Mouse (Mus musculus) heart, embryonic 12.5 days (tissue): ENCODE measurements around the gene Tmem191c. TPM values are rescaled to one million over a fixed set of nuclear protein-coding genes. Genes with fewer than 3 reads are reported as not detected.
A peak's percentile ranks its signal among the peaks of the same experiment; 100 is the strongest.

Source experiments
- ATAC-seq: fragments of 200-750 bp; cut with Nextera tagmentation; 2 replicates; pipeline ENCODE4 v1.8.0; 2017; ENCODE audit warnings: moderate TSS enrichment, moderate library complexity; ENCODE audit not compliant: insufficient number of reproducible peaks, low FRiP score
- H3K27ac ChIP-seq: fragments of 300-500 bp; sonication (generic); 2 replicates; pipeline ENCODE4 v1.5.1; 2016; ENCODE audit warnings: mild to moderate bottlenecking, moderate library complexity; ENCODE audit not compliant: poor library complexity, severe bottlenecking
- H3K27me3 ChIP-seq: fragments of 300-500 bp; sonication (generic); replicated peaks from 2 replicates; pipeline ENCODE4 v1.6.1; 2016; ENCODE audit warnings: mild to moderate bottlenecking, moderate library complexity
- H3K36me3 ChIP-seq: fragments of 300-500 bp; sonication (generic); 2 replicates; pipeline ENCODE4 v1.6.1; 2016; ENCODE audit warnings: mild to moderate bottlenecking, moderate library complexity
- H3K4me1 ChIP-seq: fragments of 300-500 bp; sonication (generic); replicated peaks from 2 replicates; pipeline ENCODE4 v1.6.1; 2016; ENCODE audit warnings: mild to moderate bottlenecking
- H3K4me2 ChIP-seq: fragments of 300-500 bp; sonication (generic); 2 replicates; pipeline ENCODE4 v1.6.1; 2016; ENCODE audit warnings: mild to moderate bottlenecking, moderate library complexity
- H3K4me3 ChIP-seq: fragments of 300-500 bp; sonication (generic); 2 replicates; pipeline ENCODE4 v1.5.1; 2016; ENCODE audit warnings: mild to moderate bottlenecking
- H3K9ac ChIP-seq: fragments of 300-500 bp; sonication (generic); 2 replicates; pipeline ENCODE4 v1.6.1; 2016; ENCODE audit warnings: mild to moderate bottlenecking, moderate library complexity
- H3K9me3 ChIP-seq: fragments of 300-500 bp; sonication (generic); replicated peaks from 2 replicates; pipeline ENCODE4 v1.6.1; 2016; ENCODE audit warnings: mild to moderate bottlenecking, moderate library complexity
- WGBS: fragments of 180-500 bp; shearing (Covaris S2); methylation state at CpG from one replicate; pipeline ENCODE4 v1.1.7; 2016; 5-methylcytosine and 5-hydroxymethylcytosine counted together
- polyA plus RNA-seq: library from polyadenylated mRNA; unstranded; fragments of >200 nt; fragmentation: Nextera tagmentation; extraction: Ambion mirVana; gene quantifications from 2 replicates; pipeline ENCODE4 v1.2.1, GENCODE M21; 2016

Tmem191c gene
- polyA plus RNA-seq, 1 experiment from 2014 or later = 8.3 TPM

DNA sequence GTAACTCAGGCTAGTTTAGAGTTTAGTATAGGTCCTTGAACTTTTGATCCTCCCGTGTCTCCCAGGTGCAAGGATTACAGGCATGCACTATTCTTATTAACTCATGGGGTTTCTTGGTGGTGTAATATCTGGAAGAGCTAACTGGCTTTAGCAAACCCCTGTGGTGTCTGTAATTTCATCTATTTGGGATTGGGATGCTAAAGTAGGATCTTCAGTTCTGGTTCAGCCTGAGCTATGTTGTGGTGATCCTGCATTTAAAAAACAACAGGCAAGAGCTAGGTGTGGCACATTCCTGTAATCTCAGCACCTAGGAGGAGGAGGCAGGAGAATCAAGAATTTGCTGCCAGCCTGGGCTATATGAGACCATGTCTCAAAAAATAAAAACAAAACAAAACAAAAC is 30.9 kb upstream of the Tmem191c start:
- H3K4me2 ChIP-seq = no peak overlapping the region
- no peak overlapping the region for H3K4me3 ChIP-seq
- H3K27me3 ChIP-seq = no peaks in the 10 kb centered on the region
- H3K36me3 ChIP-seq = no peaks in the 10 kb centered on the region
- ATAC-seq = no peak
- WGBS = 79% methylated on average over 1 of the region's 1 CpGs
- H3K9me3 ChIP-seq = no peaks in the 10 kb centered on the region
- H3K9ac ChIP-seq = no peak overlapping the region
- peaks cover 59% of the 10 kb centered on the region for H3K4me1 ChIP-seq
- no peak overlapping the region for H3K27ac ChIP-seq

DNA sequence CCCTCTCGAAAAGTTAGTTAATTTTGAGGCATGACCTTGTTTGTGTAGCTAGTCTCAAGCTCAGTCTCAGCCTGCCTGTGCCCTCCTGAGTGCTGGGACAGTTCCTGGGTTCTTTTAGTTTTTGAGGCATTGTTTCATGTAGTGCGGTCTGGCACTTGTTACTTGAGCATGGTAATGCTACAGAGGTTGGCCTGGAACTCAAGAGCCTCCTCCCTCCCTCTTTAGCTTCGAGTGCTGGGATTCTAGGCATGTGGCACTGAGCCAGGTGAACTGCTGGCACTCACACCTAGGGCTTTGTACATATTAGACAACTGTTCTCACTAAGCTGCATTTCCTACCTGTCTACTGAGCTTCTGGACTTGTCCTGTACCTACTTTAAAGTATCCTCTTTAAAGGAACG is 28.1 kb upstream of the Tmem191c start:
- Histone ChIP-seq H3K36me3 (no peaks in the 10 kb centered on the region), H3K9ac (no peak overlapping the region), H3K4me1 (peaks cover 72% of the 10 kb centered on the region), H3K4me2 (no peak overlapping the region), H3K9me3 (no peaks in the 10 kb centered on the region), H3K27ac (peak overlapping the region; percentile 59), H3K4me3 (no peak overlapping the region), H3K27me3 (no peaks in the 10 kb centered on the region)
- 44% methylated on average over 4 of the region's 4 CpGs for WGBS
- ATAC-seq = no peak

DNA sequence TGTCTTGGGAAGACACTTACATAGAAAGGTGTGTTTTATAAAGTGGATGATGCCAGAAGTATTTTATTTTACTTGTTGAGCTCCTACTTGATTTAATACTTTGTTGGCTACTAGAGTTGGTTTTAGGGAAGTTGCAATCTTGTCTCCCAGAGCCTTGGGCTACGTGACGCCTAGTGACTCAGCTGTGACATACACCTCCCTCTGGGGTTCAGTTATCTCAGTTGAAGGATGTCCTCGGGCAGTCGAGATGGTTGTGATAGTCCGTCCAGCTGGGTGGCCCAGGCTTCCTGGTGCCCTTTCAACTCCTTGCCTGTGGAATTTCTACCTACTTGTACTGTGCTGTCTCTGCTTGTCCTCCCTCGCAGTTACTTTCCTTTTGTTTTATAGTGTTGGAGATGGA is 26.7 kb upstream of the Tmem191c start:
- ATAC-seq = peak; percentile 47; the same call in 1 of the 2 replicates
- H3K36me3 ChIP-seq = no peaks in the 10 kb centered on the region
- H3K4me1 ChIP-seq = peaks cover 76% of the 10 kb centered on the region
- no peaks in the 10 kb centered on the region for H3K27me3 ChIP-seq
- no peak overlapping the region for H3K9ac ChIP-seq
- 0 out of 2 replicates have a peak overlapping the region, but pooled peaks have one; percentile 4 for H3K4me2 ChIP-seq
- no peaks in the 10 kb centered on the region for H3K9me3 ChIP-seq
- no peak overlapping the region for H3K27ac ChIP-seq
- H3K4me3 ChIP-seq = no peak overlapping the region
- WGBS = 24% methylated on average over 6 of the region's 6 CpGs

DNA sequence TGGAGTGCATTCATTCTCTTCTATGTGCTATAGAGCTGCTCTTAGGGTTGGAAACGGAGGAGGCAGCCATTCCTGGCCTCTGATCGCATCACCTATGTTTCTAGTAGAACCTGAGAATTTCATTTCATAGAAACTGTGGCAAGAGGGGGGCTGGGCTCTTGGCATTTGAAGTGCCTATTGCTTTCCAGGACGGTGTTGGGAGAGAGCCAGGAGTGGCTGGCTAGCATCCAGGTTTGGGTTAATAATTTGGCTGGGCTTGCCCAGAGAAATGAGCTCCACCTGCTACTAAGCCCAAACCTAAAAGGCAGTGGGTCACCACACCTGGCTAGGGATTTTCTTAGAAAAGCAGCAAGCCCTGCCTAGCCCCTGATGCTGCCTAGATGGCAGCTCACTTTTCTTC is 24.3 kb upstream of the Tmem191c start:
- Histone ChIP-seq H3K9me3 (no peaks in the 10 kb centered on the region), H3K36me3 (peaks cover 7% of the 10 kb centered on the region; the same call in 1 of the 2 replicates), H3K4me3 (no peak overlapping the region), H3K9ac (no peak overlapping the region), H3K4me2 (no peak overlapping the region), H3K4me1 (peaks cover 83% of the 10 kb centered on the region), H3K27ac (no peak overlapping the region), H3K27me3 (no peaks in the 10 kb centered on the region)
- 44% methylated on average over 3 of the region's 3 CpGs for WGBS
- no peak for ATAC-seq

DNA sequence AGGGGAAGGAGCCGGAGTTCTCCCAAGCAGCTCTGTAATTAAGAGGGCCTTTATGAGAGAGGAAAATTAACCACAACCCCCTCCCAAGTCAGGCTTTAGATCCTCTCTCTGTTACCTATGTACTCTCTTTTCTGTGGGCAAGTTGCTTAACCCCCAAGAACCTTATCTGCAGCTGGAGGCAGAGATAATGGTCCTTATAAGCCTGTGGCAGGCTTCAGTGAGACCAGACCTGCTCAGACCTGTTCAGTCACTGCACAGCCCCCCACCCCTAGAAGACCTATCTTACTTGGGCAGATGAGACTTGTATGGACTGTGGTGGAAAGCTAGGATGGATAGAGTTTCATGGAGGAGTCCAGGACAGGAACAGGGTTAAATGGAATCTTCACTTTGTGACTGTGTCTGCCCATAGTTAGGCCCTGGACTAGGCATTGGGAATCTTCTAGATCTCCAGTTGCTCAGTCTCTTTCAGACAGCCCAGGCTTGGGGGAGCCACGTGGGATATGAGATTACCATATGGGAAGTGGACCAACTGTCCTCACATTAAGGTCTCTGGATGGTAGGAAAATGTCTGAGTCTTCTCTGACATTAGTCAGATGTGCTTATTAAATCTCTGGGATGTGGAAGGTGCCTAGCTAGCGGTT is 23.7 kb upstream of the Tmem191c start:
- peaks cover 77% of the 10 kb centered on the region for H3K4me1 ChIP-seq
- H3K9me3 ChIP-seq = no peaks in the 10 kb centered on the region
- no peaks in the 10 kb centered on the region for H3K27me3 ChIP-seq
- H3K36me3 ChIP-seq = peaks cover 7% of the 10 kb centered on the region; the same call in 1 of the 2 replicates
- H3K9ac ChIP-seq = no peak overlapping the region
- no peak for ATAC-seq
- 69% methylated on average over 3 of the region's 3 CpGs for WGBS
- H3K4me2 ChIP-seq = no peak overlapping the region
- no peak overlapping the region for H3K27ac ChIP-seq
- no peak overlapping the region for H3K4me3 ChIP-seq

DNA sequence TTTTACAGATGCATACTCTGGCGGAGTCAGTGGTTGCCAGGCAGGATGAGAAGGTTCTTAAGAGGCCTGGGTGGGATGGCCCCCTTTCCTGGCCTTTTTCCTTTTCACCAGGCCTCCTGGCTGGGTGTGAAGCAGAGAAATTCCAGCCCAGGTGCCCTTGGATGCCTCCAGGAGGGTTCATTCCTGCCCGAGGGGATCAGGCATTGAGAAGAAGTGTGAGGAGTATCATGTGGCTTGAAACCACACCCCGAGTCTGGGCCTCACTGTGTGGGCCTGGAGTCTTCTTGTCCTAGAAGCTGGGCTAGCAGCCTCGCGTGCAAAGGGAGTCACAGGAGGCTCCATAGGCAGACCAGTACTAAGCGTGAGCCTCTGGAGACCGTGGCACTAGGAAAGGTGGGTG is 23.0 kb upstream of the Tmem191c start:
- Histone ChIP-seq H3K4me1 (peaks cover 71% of the 10 kb centered on the region), H3K36me3 (peaks cover 13% of the 10 kb centered on the region), H3K27me3 (no peaks in the 10 kb centered on the region), H3K27ac (no peak overlapping the region), H3K4me2 (no peak overlapping the region), H3K9ac (no peak overlapping the region), H3K4me3 (no peak overlapping the region), H3K9me3 (no peaks in the 10 kb centered on the region)
- WGBS = 54% methylated on average over 7 of the region's 7 CpGs
- no peak for ATAC-seq

DNA sequence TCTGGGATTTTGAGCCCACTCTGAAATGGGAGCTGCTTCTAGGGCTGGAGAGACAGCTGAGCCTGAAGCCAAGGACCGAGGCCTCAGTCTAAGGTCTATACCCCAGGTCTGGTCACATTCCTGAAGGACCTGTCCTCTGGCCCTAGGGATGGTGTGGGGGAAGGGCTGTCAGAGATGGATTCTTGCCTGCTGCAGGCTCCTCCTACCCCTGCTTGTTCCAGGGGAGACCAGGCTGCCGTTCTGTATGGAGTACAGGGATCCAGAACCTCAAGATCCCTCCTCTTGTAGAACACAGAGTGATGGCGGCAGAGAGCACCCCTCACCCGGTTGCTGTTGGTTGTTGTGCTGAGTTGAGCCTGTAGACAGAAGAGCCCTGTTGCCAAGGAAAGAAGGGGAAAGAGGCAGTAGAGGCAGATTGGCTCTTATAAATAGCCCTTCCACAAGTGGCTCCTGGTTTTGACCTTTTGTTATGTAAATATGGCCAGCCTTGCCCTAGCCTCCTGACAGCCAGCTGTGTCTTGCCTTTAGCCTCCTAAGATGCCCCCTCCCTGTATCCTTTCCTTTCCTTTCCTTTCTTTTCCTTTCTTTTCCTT is 21.8 kb upstream of the Tmem191c start:
- H3K36me3 ChIP-seq = peaks cover 26% of the 10 kb centered on the region
- no peaks in the 10 kb centered on the region for H3K27me3 ChIP-seq
- 25% methylated on average over 4 of the region's 4 CpGs for WGBS
- peak overlapping the region; percentile 48; the same call in 1 of the 2 replicates for H3K27ac ChIP-seq
- no peak overlapping the region for H3K9ac ChIP-seq
- no peak overlapping the region for H3K4me3 ChIP-seq
- H3K4me2 ChIP-seq = peak overlapping the region; percentile 49
- ATAC-seq = no peak
- no peaks in the 10 kb centered on the region for H3K9me3 ChIP-seq
- peaks cover 66% of the 10 kb centered on the region for H3K4me1 ChIP-seq

DNA sequence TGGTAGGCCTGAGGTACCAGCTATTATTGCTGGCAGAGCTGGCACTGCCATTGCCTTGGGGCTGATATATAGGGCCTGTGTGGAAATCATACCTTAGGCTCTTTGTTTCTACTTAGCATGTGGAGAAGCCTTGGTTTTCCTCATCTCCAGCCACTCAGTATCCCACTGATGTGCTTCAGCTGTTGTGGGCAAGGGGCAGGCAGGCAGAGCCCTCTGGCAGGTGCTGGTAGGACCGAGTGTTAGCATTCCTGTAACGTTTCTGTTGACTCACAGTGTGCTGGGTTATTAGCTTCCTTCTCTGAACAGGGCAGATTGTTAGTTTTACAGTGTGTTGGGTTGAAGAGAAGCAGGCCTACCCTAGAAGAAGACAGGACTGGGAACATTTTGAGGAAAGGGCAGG is 20.6 kb upstream of the Tmem191c start:
- Histone ChIP-seq H3K36me3 (peaks cover 35% of the 10 kb centered on the region), H3K4me1 (peaks cover 57% of the 10 kb centered on the region), H3K27me3 (no peaks in the 10 kb centered on the region), H3K9ac (0 out of 2 replicates have a peak overlapping the region, but pooled peaks have one; percentile 9), H3K9me3 (no peaks in the 10 kb centered on the region), H3K4me2 (no peak overlapping the region), H3K4me3 (no peak overlapping the region), H3K27ac (no peak overlapping the region)
- whole genome bisulfite sequencing = 73% methylated on average over 2 of the region's 2 CpGs
- no peak for ATAC-seq

DNA sequence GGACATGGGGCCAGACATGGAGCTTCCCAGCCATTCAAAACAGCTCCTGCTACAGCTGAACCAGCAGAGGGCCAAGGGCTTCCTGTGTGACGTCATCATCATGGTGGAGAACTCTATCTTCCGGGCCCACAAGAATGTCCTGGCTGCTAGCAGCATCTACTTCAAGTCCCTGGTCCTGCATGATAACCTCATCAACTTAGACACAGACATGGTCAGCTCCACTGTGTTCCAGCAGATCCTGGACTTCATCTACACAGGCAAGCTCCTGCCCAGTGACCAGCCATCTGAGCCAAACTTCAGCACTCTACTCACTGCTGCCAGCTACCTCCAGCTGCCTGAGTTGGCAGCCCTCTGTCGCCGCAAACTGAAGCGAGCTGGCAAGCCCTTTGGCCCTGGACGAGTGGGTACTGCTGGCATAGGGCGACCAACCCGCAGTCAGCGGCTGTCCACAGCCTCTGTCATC is 18.5 kb upstream of the Tmem191c start:
- Histone ChIP-seq H3K9me3 (no peaks in the 10 kb centered on the region), H3K27ac (no peak overlapping the region), H3K36me3 (peaks cover 48% of the 10 kb centered on the region), H3K4me2 (no peak overlapping the region), H3K4me3 (no peak overlapping the region), H3K27me3 (no peaks in the 10 kb centered on the region), H3K4me1 (peaks cover 47% of the 10 kb centered on the region), H3K9ac (no peak overlapping the region)
- no peak for ATAC-seq
- WGBS = 78% methylated on average over 9 of the region's 9 CpGs

DNA sequence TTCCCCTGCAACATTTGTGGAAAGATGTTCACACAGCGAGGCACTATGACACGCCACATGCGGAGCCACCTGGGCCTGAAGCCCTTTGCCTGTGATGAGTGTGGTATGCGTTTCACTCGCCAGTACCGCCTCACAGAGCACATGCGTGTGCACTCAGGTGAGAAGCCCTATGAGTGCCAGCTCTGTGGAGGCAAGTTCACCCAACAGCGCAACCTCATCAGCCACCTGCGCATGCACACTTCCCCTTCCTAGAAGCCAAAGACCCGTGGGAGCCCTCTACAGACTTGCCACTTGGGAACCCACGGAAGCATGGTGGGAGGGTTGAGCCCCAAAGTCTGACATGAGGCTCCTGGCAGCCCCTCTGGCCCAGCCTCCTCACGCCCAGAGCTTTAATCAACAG is 17.0 kb upstream of the Tmem191c start:
- no peak overlapping the region for H3K4me2 ChIP-seq
- H3K9me3 ChIP-seq = no peaks in the 10 kb centered on the region
- peaks cover 37% of the 10 kb centered on the region for H3K4me1 ChIP-seq
- H3K27me3 ChIP-seq = no peaks in the 10 kb centered on the region
- 89% methylated on average over 12 of the region's 12 CpGs for WGBS
- H3K27ac ChIP-seq = no peak overlapping the region
- H3K4me3 ChIP-seq = no peak overlapping the region
- peaks cover 48% of the 10 kb centered on the region for H3K36me3 ChIP-seq
- H3K9ac ChIP-seq = no peak overlapping the region
- no peak for ATAC-seq

DNA sequence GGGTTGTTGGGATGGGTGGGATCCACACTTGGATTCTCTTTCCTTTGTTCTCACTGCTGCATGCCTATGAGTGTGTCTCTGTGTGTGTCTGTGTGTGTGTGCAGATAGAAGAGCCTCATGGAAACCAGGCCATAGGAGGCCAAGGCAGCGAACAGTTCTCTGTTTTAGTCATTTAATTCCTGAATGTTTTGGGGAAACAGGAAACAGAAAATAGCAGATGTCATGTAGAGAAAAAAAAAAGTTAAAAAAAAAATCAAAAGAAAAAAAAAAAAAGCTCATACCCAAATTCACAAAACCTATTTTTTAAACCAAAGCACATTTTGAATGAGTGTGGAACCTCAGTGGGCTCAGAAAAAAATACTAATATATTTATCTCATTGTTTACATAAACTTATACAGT is 14.5 kb upstream of the Tmem191c start:
- Histone ChIP-seq H3K36me3 (peaks cover 41% of the 10 kb centered on the region), H3K4me2 (no peak overlapping the region), H3K9me3 (no peaks in the 10 kb centered on the region), H3K27me3 (no peaks in the 10 kb centered on the region), H3K4me1 (peaks cover 22% of the 10 kb centered on the region), H3K4me3 (no peak overlapping the region), H3K27ac (no peak overlapping the region), H3K9ac (no peak overlapping the region)
- 81% methylated on average over 1 of the region's 1 CpGs for WGBS
- no peak for ATAC-seq
